Mouse (Mus musculus): ENCODE measurements around the gene Zfpm1. TPM values are rescaled to one million over a fixed set of nuclear protein-coding genes. Genes with fewer than 3 reads are reported as not detected.
A peak's percentile ranks its signal among the peaks of the same experiment; 100 is the strongest.

Gene Zfpm1
- polyA plus RNA-seq, 1 experiment: 73.3 TPM

- WGBS: 53% methylated on average over 7 of the region's 7 CpGs
- Histone ChIP-seq H3K27ac (ENCODE audit: insufficient read depth, low read length) (no peak overlapping the region), H3K36me3 (ENCODE audit: control insufficient read depth, insufficient read depth, low read length) (no peaks in the 10 kb centered on the region), H3K4me3 (ENCODE audit: extremely low read depth, insufficient read depth, insufficient read length) (no peak overlapping the region), H3K27me3 (ENCODE audit: control insufficient read depth, insufficient read depth, low read length) (no peaks in the 10 kb centered on the region), H3K4me1 (ENCODE audit: control insufficient read depth, insufficient read depth, insufficient read length) (no peaks in the 10 kb centered on the region)
- DNase-seq (ENCODE audit: low read depth in 1 of 2, low spot score in 2 of 2): no peak
- TF ChIP-seq POLR2A (IDR thresholded peaks at IDR 0.05; ENCODE audit: low read depth, low read length) (no peak), CTCF (IDR thresholded peaks at IDR 0.05; ENCODE audit: extremely low read depth, insufficient read depth, insufficient read length, insufficient replicate concordance) (no peak)
Observed at GRCm38 (mm10) chr8:122273826-122274225, 8.1 kb upstream of the Zfpm1 start.

GRCm38 (mm10) chr8:122274651-122275391 lies 7.1 kb upstream of the Zfpm1 start:
- H3K36me3 ChIP-seq (ENCODE audit: control insufficient read depth, insufficient read depth, low read length): no peaks in the 10 kb centered on the region
- no peak overlapping the region for H3K27ac ChIP-seq (ENCODE audit: insufficient read depth, low read length)
- no peak overlapping the region for H3K4me3 ChIP-seq (ENCODE audit: extremely low read depth, insufficient read depth, insufficient read length)
- no peaks in the 10 kb centered on the region for H3K4me1 ChIP-seq (ENCODE audit: control insufficient read depth, insufficient read depth, insufficient read length)
- WGBS: 72% methylated on average over 11 of the region's 11 CpGs
- no peaks in the 10 kb centered on the region for H3K27me3 ChIP-seq (ENCODE audit: control insufficient read depth, insufficient read depth, low read length)
- TF ChIP-seq CTCF (IDR thresholded peaks at IDR 0.05; ENCODE audit: extremely low read depth, insufficient read depth, insufficient read length, insufficient replicate concordance): no peak
- no peak for TF ChIP-seq POLR2A (IDR thresholded peaks at IDR 0.05; ENCODE audit: low read depth, low read length)
- no peak for DNase-seq (ENCODE audit: low read depth in 1 of 2, low spot score in 2 of 2)

DNA sequence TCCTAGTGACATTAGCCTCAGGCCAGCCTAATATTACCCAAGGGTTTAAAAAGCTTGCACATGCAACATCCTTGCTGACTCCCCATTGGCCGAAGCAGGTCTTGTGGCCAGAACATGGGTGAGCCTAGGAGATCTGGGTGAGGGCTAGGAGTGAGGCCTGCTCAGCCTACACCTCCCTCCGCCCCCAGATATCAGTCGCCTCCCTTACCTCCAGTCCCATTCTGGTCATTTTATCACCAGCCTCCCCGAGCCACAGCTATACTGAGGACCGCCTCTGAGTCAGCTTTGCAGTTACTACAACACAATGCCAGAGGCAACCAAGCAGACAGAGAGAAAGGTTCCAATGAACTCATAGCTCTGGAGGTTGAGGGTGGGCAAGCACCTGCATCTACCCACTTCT lies 5.6 kb upstream of the Zfpm1 start:
- Histone ChIP-seq H3K36me3 (ENCODE audit: control insufficient read depth, insufficient read depth, low read length) (no peaks in the 10 kb centered on the region), H3K27ac (ENCODE audit: insufficient read depth, low read length) (no peak overlapping the region), H3K4me3 (ENCODE audit: extremely low read depth, insufficient read depth, insufficient read length) (no peak overlapping the region), H3K4me1 (ENCODE audit: control insufficient read depth, insufficient read depth, insufficient read length) (no peaks in the 10 kb centered on the region), H3K27me3 (ENCODE audit: control insufficient read depth, insufficient read depth, low read length) (no peaks in the 10 kb centered on the region)
- DNase-seq (ENCODE audit: low read depth in 1 of 2, low spot score in 2 of 2): no peak
- no peak for TF ChIP-seq POLR2A (IDR thresholded peaks at IDR 0.05; ENCODE audit: low read depth, low read length)
- TF ChIP-seq CTCF (IDR thresholded peaks at IDR 0.05; ENCODE audit: extremely low read depth, insufficient read depth, insufficient read length, insufficient replicate concordance): no peak
- 86% methylated on average over 5 of the region's 5 CpGs for WGBS

DNA sequence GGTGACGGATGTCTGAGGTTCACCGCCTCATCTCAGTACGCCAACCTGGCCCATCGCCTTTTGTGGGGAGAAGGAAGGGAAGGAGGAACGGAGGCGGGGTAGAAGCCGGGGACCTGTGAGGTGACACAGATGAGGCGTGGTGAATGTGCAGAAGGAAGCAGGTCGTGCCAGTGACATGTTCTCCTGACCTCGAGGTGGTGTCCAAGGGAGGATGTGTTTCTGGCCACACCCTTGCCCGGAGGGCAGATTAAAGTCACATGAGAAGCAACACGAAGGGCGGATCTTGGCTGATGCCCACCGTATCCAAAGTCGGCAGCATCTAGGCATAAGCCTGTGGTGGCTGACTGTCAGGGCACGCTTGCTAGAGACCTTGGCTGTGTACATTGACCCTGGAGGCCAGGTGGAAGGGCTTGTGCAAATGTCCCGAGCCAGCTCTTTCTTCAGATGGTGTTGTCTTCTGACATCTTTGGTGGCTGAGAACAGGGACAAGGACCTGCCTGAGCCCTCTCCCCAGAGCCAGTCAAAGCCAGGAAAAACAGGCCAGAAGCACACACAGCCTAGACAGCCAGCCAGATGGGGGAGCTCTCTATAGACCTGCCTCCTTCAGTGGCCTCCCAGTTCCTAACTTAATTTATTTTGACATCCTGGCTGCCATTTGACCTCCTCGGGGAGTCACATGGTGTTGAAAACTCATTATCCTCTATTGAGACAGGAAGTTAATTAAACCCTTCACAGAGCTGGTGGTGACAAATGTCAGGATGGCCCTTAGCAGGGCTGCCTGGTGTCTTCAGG lies 4.5 kb upstream of the Zfpm1 start:
- Histone ChIP-seq H3K27me3 (ENCODE audit: control insufficient read depth, insufficient read depth, low read length) (no peaks in the 10 kb centered on the region), H3K4me1 (ENCODE audit: control insufficient read depth, insufficient read depth, insufficient read length) (no peaks in the 10 kb centered on the region), H3K4me3 (ENCODE audit: extremely low read depth, insufficient read depth, insufficient read length) (no peak overlapping the region), H3K27ac (ENCODE audit: insufficient read depth, low read length) (no peak overlapping the region), H3K36me3 (ENCODE audit: control insufficient read depth, insufficient read depth, low read length) (no peaks in the 10 kb centered on the region)
- TF ChIP-seq CTCF (IDR thresholded peaks at IDR 0.05; ENCODE audit: extremely low read depth, insufficient read depth, insufficient read length, insufficient replicate concordance) (no peak), POLR2A (IDR thresholded peaks at IDR 0.05; ENCODE audit: low read depth, low read length) (no peak)
- DNase-seq (ENCODE audit: low read depth in 1 of 2, low spot score in 2 of 2): no peak
- WGBS: 74% methylated on average over 18 of the region's 18 CpGs

DNA sequence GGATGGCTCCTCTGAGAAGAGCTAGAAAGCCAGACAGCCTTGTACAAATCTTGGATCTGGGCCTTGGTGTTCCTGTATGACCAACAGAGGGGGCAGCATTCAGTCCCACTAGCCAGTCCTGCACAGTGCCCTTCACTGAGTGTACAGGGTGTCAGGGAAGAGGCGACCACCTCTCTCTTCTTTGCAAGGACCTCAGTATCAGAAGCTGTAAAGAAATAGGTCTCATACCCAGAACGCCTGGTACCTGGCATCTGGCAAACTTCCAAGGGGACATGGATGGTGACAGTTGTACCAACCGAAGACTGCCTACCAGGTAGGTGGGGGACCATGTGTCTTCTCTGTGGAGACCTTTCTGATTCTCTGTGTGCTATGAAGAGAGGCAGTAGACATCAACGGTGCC lies 1.8 kb upstream of the Zfpm1 start:
- no peak for DNase-seq (ENCODE audit: low read depth in 1 of 2, low spot score in 2 of 2)
- H3K27ac ChIP-seq (ENCODE audit: insufficient read depth, low read length): no peak overlapping the region
- no peak overlapping the region for H3K4me3 ChIP-seq (ENCODE audit: extremely low read depth, insufficient read depth, insufficient read length)
- H3K4me1 ChIP-seq (ENCODE audit: control insufficient read depth, insufficient read depth, insufficient read length): peaks cover 4% of the 10 kb centered on the region; the same call in 1 of the 2 replicates
- TF ChIP-seq CTCF (IDR thresholded peaks at IDR 0.05; ENCODE audit: extremely low read depth, insufficient read depth, insufficient read length, insufficient replicate concordance) (no peak), POLR2A (IDR thresholded peaks at IDR 0.05; ENCODE audit: low read depth, low read length) (no peak)
- 49% methylated on average over 4 of the region's 4 CpGs for WGBS
- H3K27me3 ChIP-seq (ENCODE audit: control insufficient read depth, insufficient read depth, low read length): no peaks in the 10 kb centered on the region
- no peaks in the 10 kb centered on the region for H3K36me3 ChIP-seq (ENCODE audit: control insufficient read depth, insufficient read depth, low read length)

GRCm38 (mm10) chr8:122280588-122281316 lies 1.2 kb upstream of the Zfpm1 start:
- peaks cover 10% of the 10 kb centered on the region; the same call in 1 of the 2 replicates for H3K4me1 ChIP-seq (ENCODE audit: control insufficient read depth, insufficient read depth, insufficient read length)
- peak overlapping the region; percentile 36 for H3K27ac ChIP-seq (ENCODE audit: insufficient read depth, low read length)
- WGBS: 6% methylated on average over 20 of the region's 20 CpGs
- H3K36me3 ChIP-seq (ENCODE audit: control insufficient read depth, insufficient read depth, low read length): no peaks in the 10 kb centered on the region
- TF ChIP-seq POLR2A (IDR thresholded peaks at IDR 0.05; ENCODE audit: low read depth, low read length) (no peak), CTCF (IDR thresholded peaks at IDR 0.05; ENCODE audit: extremely low read depth, insufficient read depth, insufficient read length, insufficient replicate concordance) (no peak)
- peak overlapping the region; percentile 49; the same call in 1 of the 2 replicates for H3K4me3 ChIP-seq (ENCODE audit: extremely low read depth, insufficient read depth, insufficient read length)
- no peaks in the 10 kb centered on the region for H3K27me3 ChIP-seq (ENCODE audit: control insufficient read depth, insufficient read depth, low read length)
- no peak for DNase-seq (ENCODE audit: low read depth in 1 of 2, low spot score in 2 of 2)
